Mouse (Mus musculus): ENCODE measurements around the gene Ppp1r13b.

Ppp1r13b gene

GRCm38 (mm10) chr12:111795180-111795895 is 112.6 kb downstream of the Ppp1r13b start:
- DNase-seq (ENCODE audit: extremely low read depth, low read depth), result no peak

DNA sequence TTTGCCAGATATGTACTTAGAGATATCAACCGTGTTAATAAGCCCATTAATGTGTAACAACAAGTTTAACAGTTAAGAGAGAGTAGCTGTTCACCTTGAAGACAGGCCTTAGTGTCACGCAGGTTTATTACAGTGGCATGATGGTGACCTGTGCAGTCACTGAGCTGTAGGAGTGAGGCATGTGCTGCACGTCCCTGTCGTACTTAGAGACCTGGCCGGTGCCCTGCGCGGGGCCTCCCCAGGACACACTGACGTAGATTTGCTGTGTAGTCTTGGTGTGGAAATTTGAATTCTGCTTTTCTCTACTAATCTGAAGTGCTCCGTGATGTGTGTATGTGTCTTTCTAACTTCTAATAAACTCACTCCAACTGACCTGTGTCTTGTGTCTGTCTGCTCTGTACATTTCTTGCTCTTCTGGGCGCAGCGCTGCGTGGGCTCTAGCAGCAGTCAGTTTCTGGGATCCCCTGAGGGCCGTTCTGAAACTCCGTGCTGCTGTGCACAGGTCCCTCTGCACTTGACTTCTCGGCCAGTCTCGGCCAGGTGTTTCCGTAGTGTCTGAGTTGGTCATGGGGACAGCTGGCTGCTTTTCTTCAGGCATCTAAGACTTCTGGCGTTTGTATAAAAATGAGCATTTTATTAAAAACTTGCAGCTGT is 113.3 kb downstream of the Ppp1r13b start:
- no peak for DNase-seq (ENCODE audit: extremely low read depth, low read depth)

- no peak for DNase-seq (ENCODE audit: extremely low read depth, low read depth)
Measured at GRCm38 (mm10) chr12:111794102-111794501, 113.8 kb downstream of the Ppp1r13b start.

GRCm38 (mm10) chr12:111791474-111792104 is 116.3 kb downstream of the Ppp1r13b start:
- DNase-seq (ENCODE audit: extremely low read depth, low read depth), result no peak

GRCm38 (mm10) chr12:111790631-111791030 is 117.3 kb downstream of the Ppp1r13b start:
- DNase-seq (ENCODE audit: extremely low read depth, low read depth), result no peak

GRCm38 (mm10) chr12:111790090-111790489 is 117.8 kb downstream of the Ppp1r13b start:
- no peak for DNase-seq (ENCODE audit: extremely low read depth, low read depth)

- DNase-seq (ENCODE audit: extremely low read depth, low read depth), result no peak
Measured at GRCm38 (mm10) chr12:111787015-111787414, 120.9 kb downstream of the Ppp1r13b start.

- DNase-seq (ENCODE audit: extremely low read depth, low read depth), result no peak
Measured at GRCm38 (mm10) chr12:111785174-111785573, 122.7 kb downstream of the Ppp1r13b start.

GRCm38 (mm10) chr12:111779544-111779943 is 128.4 kb downstream of the Ppp1r13b start:
- no peak for DNase-seq (ENCODE audit: extremely low read depth, low read depth)

All from MEL-GATA-1-ER (cell line).